ENCODE assay signal across 8 mouse cellular contexts in the genomic region with DNA sequence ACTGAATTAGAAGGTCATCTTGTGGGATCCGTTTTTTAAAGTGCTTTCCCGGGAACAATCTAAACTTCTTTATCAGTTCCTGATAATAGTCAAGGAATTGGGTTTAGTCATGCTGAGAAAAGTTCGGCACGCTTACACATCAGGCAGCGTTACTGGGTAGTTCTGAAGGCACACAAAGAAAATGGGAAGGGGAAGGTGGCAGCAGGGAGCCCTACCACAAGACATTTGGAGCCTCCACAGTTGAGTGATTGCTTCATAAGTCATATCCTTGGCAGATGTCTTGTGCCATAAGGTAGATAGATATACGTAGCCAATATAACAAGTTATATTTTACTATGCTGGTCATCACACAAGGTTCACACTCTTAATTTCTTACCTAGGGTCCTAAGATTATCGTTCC. TPM values are rescaled to one million over a fixed set of nuclear protein-coding genes. Genes with fewer than 3 reads are reported as not detected.
A peak's percentile ranks its signal among the peaks of the same experiment; 100 is the strongest.
DNase-seq lines count a peak whose midpoint lies in the region; ATAC-seq and TF ChIP-seq lines count a peak whose summit lies in the region.

No protein-coding gene starts in this region.

- H3K4me2 ChIP-seq in forebrain, embryonic 14.5 days (ENCODE audit: low read length): peak overlapping the region; percentile 68
- peak overlapping the region; percentile 94 for H3K4me2 ChIP-seq in liver, embryonic 16.5 days (ENCODE audit: low read depth, low read length)
- peak overlapping the region; percentile 67 for H3K4me2 ChIP-seq in stomach, postnatal 0 days (replicated peaks; ENCODE audit: low read depth)

- peaks cover 22% of the 10 kb centered on the region for H3K36me3 ChIP-seq in C2C12 (ENCODE audit: control insufficient read depth, insufficient read depth)
- H3K36me3 ChIP-seq in forebrain, embryonic 14.5 days (ENCODE audit: control insufficient read depth, insufficient read depth, low read length): peaks cover 11% of the 10 kb centered on the region
- peaks cover 18% of the 10 kb centered on the region for H3K36me3 ChIP-seq in liver, embryonic 16.5 days (ENCODE audit: control insufficient read depth, insufficient read depth)
- H3K36me3 ChIP-seq in stomach, postnatal 0 days (ENCODE audit: control insufficient read depth, insufficient read depth, low read length): no peaks in the 10 kb centered on the region

- H3K9ac ChIP-seq in forebrain, embryonic 14.5 days (ENCODE audit: low read length): peak overlapping the region; percentile 81
- peak overlapping the region; percentile 90 for H3K9ac ChIP-seq in liver, embryonic 16.5 days (ENCODE audit: low read depth, low read length)
- peak overlapping the region; percentile 81 for H3K9ac ChIP-seq in stomach, postnatal 0 days (ENCODE audit: low read length)

- H3K79me2 ChIP-seq in C2C12 (ENCODE audit: control insufficient read depth, insufficient read depth): peaks cover 40% of the 10 kb centered on the region

- ATAC-seq in forebrain, embryonic 14.5 days: peak; percentile 2; the same call in 1 of the 2 replicates
- ATAC-seq in liver, embryonic 16.5 days (ENCODE audit: low read depth): no peak
- ATAC-seq in stomach, postnatal 0 days (ENCODE audit: low FRiP score, low TSS enrichment): no peak

- H3K9me3 ChIP-seq in forebrain, embryonic 14.5 days (replicated peaks; ENCODE audit: control insufficient read depth, low read length): no peaks in the 10 kb centered on the region
- H3K9me3 ChIP-seq in liver, embryonic 16.5 days (replicated peaks; ENCODE audit: control insufficient read depth, low read length): no peaks in the 10 kb centered on the region
- no peaks in the 10 kb centered on the region for H3K9me3 ChIP-seq in stomach, postnatal 0 days (ENCODE audit: control insufficient read depth, low read length)

- TF ChIP-seq EP300 in stomach, postnatal 0 days (optimal IDR thresholded peaks at IDR 0.05): no peak

- peaks cover 34% of the 10 kb centered on the region for H3K79me3 ChIP-seq in C2C12 (ENCODE audit: low read depth)

- 0 out of 2 replicates have a peak, but pooled peaks cover 9% of the 10 kb centered on the region for H3K4me1 ChIP-seq in forebrain, embryonic 14.5 days (ENCODE audit: control insufficient read depth, insufficient read depth, low read length)
- H3K4me1 ChIP-seq in liver, embryonic 16.5 days (ENCODE audit: control insufficient read depth, low read depth, low read length): peaks cover 11% of the 10 kb centered on the region
- H3K4me1 ChIP-seq in stomach, postnatal 0 days (replicated peaks; ENCODE audit: control insufficient read depth, insufficient read depth): no peaks in the 10 kb centered on the region

- DNase-seq in embryo, embryonic 10.5 days (ENCODE audit: low spot score): peak; percentile 54
- DNase-seq in embryo, embryonic 9.5 days (ENCODE audit: extremely low spot score): no peak
- no peak for DNase-seq in forebrain, embryonic 14.5 days (ENCODE audit: low spot score)
- no peak for DNase-seq in stomach, postnatal 0 days (ENCODE audit: low spot score)
- DNase-seq in retina, postnatal 1 day: no peak
- no peak for DNase-seq in c-Kit-positive CD71-positive TER-119-positive erythroid progenitor cells, embryonic 14.5 days (ENCODE audit: low spot score)

- 22% methylated on average over 7 of the region's 7 CpGs for WGBS in forebrain, embryonic 14.5 days
- WGBS in liver, embryonic 16.5 days (ENCODE audit: insufficient replicate concordance): 14% methylated on average over 7 of the region's 7 CpGs
- 18% methylated on average over 7 of the region's 7 CpGs for WGBS in stomach, postnatal 0 days

- H3K4me3 ChIP-seq in C2C12 (ENCODE audit: insufficient read depth, poor library complexity, severe bottlenecking): peak overlapping the region; percentile 37
- H3K4me3 ChIP-seq in forebrain, embryonic 14.5 days (ENCODE audit: low read depth, low read length): peak overlapping the region; percentile 52
- peak overlapping the region; percentile 83 for H3K4me3 ChIP-seq in liver, embryonic 16.5 days (ENCODE audit: low read depth, low read length)
- H3K4me3 ChIP-seq in stomach, postnatal 0 days (ENCODE audit: low read depth, low read length): peak overlapping the region; percentile 59

- H3ac ChIP-seq in C2C12 (ENCODE audit: control insufficient read depth, insufficient read length, low read depth): peak overlapping the region; percentile 67

- no peak for TF ChIP-seq CTCF in C2C12 (IDR thresholded peaks at IDR 0.05; ENCODE audit: control insufficient read depth, insufficient read depth, insufficient read length)
- TF ChIP-seq CTCF in stomach, postnatal 0 days (IDR thresholded peaks at IDR 0.05; ENCODE audit: low read depth): no peak

- no peaks in the 10 kb centered on the region for H3K27me3 ChIP-seq in C2C12 (ENCODE audit: control insufficient read depth, insufficient read depth, insufficient read length)
- H3K27me3 ChIP-seq in forebrain, embryonic 14.5 days (replicated peaks; ENCODE audit: control insufficient read depth, insufficient read depth, low read length): no peaks in the 10 kb centered on the region
- H3K27me3 ChIP-seq in liver, embryonic 16.5 days (ENCODE audit: control insufficient read depth, insufficient read depth, low read depth, low read length): no peaks in the 10 kb centered on the region
- no peaks in the 10 kb centered on the region for H3K27me3 ChIP-seq in stomach, postnatal 0 days (ENCODE audit: control insufficient read depth, insufficient read depth, low read length)

- H3K27ac ChIP-seq in forebrain, embryonic 14.5 days (ENCODE audit: low read depth, low read length): peak overlapping the region; percentile 97
- H3K27ac ChIP-seq in liver, embryonic 16.5 days (ENCODE audit: low read length): peak overlapping the region; percentile 98
- peak overlapping the region; percentile 99 for H3K27ac ChIP-seq in stomach, postnatal 0 days (replicated peaks)

TF ChIP-seq in C2C12, 6 proteins besides CTCF, POLR2A, EP300 and RAD21:
- TF ChIP-seq USF1 (IDR thresholded peaks at IDR 0.05; ENCODE audit: low read depth) (no peak), MAX (IDR thresholded peaks at IDR 0.05) (no peak), CEBPB (IDR thresholded peaks at IDR 0.05; ENCODE audit: low read depth) (peak; percentile 48), MYOG (IDR thresholded peaks at IDR 0.05; ENCODE audit: control insufficient read depth, extremely low read depth, insufficient read length) (no peak)
TF ChIP-seq in C2C12: peak in this region for 1.

RNA-seq across cellular contexts. Expression of a gene that starts 0.8 kb away (rescaled TPM):
- 7.1 TPM for polyA plus RNA-seq in C2C12 (2012; fragmentation: generic; extraction: Trizol)
- 20.3 and 22.9 TPM in 2 replicates for polyA plus RNA-seq in forebrain, embryonic 14.5 days (2014; fragmentation: Nextera tagmentation; extraction: Ambion mirVana)
- 28.9 and 36.6 TPM in 2 replicates for polyA plus RNA-seq in liver, embryonic 16.5 days (2015; fragmentation: Nextera tagmentation; extraction: Ambion mirVana)
- 10.3 and 14.0 TPM in 2 replicates for polyA plus RNA-seq in stomach, postnatal 0 days (2015; fragmentation: Nextera tagmentation; extraction: Ambion mirVana)
